Mouse (Mus musculus): ENCODE results near the gene Casq2.

- TF ChIP-seq CTCF (IDR thresholded peaks at IDR 0.05), result peak; percentile 45
- no peak for TF ChIP-seq POLR2A (IDR thresholded peaks at IDR 0.05; ENCODE audit: insufficient read depth, low read depth, low read length)
- no peak for TF ChIP-seq EP300 (IDR thresholded peaks at IDR 0.05; ENCODE audit: insufficient read depth, low read depth, low read length)
These were observed 26.1 kb upstream of the Casq2 start for GRCm38 (mm10) chr3:102060065-102060464.
